Mouse (Mus musculus): ENCODE data around the gene Tmem47.

DNA sequence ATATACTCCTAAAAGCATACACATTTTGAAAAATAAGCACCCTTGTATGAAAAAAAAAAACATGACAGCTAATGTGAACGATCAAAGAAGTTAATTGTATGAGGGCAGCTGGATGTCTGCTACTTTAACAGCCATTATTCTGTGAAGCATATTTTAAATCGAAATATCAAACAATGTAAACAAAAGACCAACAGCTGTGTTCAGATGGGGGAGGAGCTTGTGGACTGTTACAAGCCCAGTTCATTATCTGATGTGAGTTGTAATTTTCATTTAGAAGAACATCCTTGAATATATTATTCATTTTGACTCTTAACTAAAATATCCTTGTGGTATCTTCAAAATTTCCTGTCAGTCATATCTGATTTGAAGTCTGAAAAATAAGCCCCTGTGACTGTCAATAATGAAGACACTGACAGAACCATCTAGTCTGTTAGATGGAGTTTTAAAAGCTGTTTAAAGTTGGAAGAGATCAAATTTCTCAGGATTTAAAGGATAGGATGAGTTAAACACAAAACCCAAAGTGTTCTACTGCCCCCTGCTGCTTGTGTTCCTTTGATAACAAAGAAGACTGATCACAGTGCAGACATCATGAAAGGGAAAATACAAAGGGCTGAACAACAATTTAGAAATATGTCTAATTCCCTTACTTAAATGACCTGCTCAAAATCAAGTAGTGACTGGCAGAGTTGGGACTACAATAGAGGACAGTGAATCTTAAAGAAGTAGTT is 14.7 kb downstream of the Tmem47 start:
- TF ChIP-seq CTCF (IDR thresholded peaks at IDR 0.05; ENCODE audit: low read depth, low read length) (no peak), POLR2A (IDR thresholded peaks at IDR 0.05; ENCODE audit: extremely low read depth, insufficient read depth, low read length) (no peak)

All from liver, adult 2 months (tissue).